Comparison of ENCODE assay signal across 8 mouse cellular contexts in genomic region chr6:115360776-115361605, GRCm38 (mm10). TPM values are rescaled to one million over a fixed set of nuclear protein-coding genes. Genes with fewer than 3 reads are reported as not detected.
DNase-seq lines count a peak whose midpoint lies in the region; ATAC-seq and TF ChIP-seq lines count a peak whose summit lies in the region.

Gene Pparg (plus strand): TSS chr6:115360951.

- H3K27me3 ChIP-seq in cerebellum, adult 2 months (ENCODE audit: control insufficient read depth, insufficient read depth, low read length) = no peaks in the 10 kb centered on the region; the same call in 1 of the 2 replicates

- WGBS in cerebellum, adult 2 months = under 1% methylated on average over 75 of the region's 76 CpGs

- no peak for TF ChIP-seq POLR2A in cerebellum, adult 2 months (IDR thresholded peaks at IDR 0.05; ENCODE audit: borderline replicate concordance, insufficient read depth, low read length)

- ATAC-seq in activated CD4-positive, CD25-positive, alpha-beta regulatory T cell, adult 4 months = no peak

- no peak within 1 kb of the TSS for H3K27ac ChIP-seq in cerebellum, adult 2 months (ENCODE audit: insufficient read depth, low read length)
- H3K27ac ChIP-seq in left cerebral cortex, adult 2 months = peak within 1 kb of the TSS; percentile 81

- DNase-seq in R1 (ENCODE audit: low read depth, low spot score) = peak; percentile 31
- peak; percentile 45 to 64 for DNase-seq in cerebellum, adult 2 months
- DNase-seq in frontal cortex, adult 2 months (ENCODE audit: extremely low spot score in 1 of 2, low spot score in 1 of 2) = peak; percentile 3 to 13
- peak; percentile 66 to 81 for DNase-seq in heart, postnatal 36 days
- peak; percentile 17 to 43 for DNase-seq in left cerebral cortex, adult 2 months (ENCODE audit: extremely low spot score in 1 of 2, low spot score in 2 of 2)
- DNase-seq in lung, postnatal 36 days = peak; percentile 35
- DNase-seq in right cerebral cortex, adult 18-20 months = peak; percentile 18

- intact Hi-C loops in heart, postnatal 36 days (cut with DNase I) = loop anchor here (2.0 to 5.0 kb wide), 4 partner anchors 72 to 176 kb away; no protein-coding TSS in a partner anchor
- intact Hi-C loops in left cerebral cortex, adult 2 months (cut with DNase I) = loop anchor here (2.0 to 5.0 kb wide), 3 partner anchors 40 to 176 kb away; no protein-coding TSS in a partner anchor

- peak within 1 kb of the TSS; percentile 59 for H3K4me3 ChIP-seq in cerebellum, adult 2 months (replicated peaks; ENCODE audit: insufficient read depth, low read depth, low read length)
- peak within 1 kb of the TSS; percentile 64 for H3K4me3 ChIP-seq in left cerebral cortex, adult 2 months

- TF ChIP-seq CTCF in cerebellum, adult 2 months (IDR thresholded peaks at IDR 0.05; ENCODE audit: borderline replicate concordance, insufficient read depth, low read depth, low read length) = peak; percentile 54; the same call in 1 of the 2 replicates
- TF ChIP-seq CTCF in left cerebral cortex, adult 2 months (IDR thresholded peaks at IDR 0.05) = peak; percentile 12

- H3K4me1 ChIP-seq in cerebellum, adult 2 months (ENCODE audit: control insufficient read depth, insufficient read depth, low read length) = no peaks in the 10 kb centered on the region

RNA-seq across cellular contexts. Expression of gene Pparg, which starts in this region (rescaled TPM):
- 2.1 and 2.5 TPM in 2 replicates for polyA plus RNA-seq in cerebellum, adult 2 months (2012; rRNA removed)
- polyA plus RNA-seq in frontal cortex, adult 2 months (2012; rRNA removed) = 9.4 and 10.8 TPM in 2 replicates
- 10 to 100 TPM; 11.4 to 12.5 TPM for total RNA-seq in heart, postnatal 36 days (2021)
- total RNA-seq in left cerebral cortex, adult 2 months (2021) = 10 to 100 TPM in 1 of 2 experiments, 1 to 10 TPM in 1; 8.1 to 10.3 TPM
- polyA plus RNA-seq in activated CD4-positive, CD25-positive, alpha-beta regulatory T cell, adult 4 months (2017; shearing (Covaris generic)) = 1 to 10 TPM in 1 of 2 experiments, under 1 TPM in 1; 0.78 to 1.6 TPM

Comparison
In these comparisons a context has a peak if more than half of its experiments do, and no peak if none do; other contexts are left out.
1. DNase-seq: peak in every context shown above with its lines; median percentile 74 in heart, postnatal 36 days; 54 in cerebellum, adult 2 months; 35 in lung, postnatal 36 days; 31 in R1; 30 in left cerebral cortex, adult 2 months; 18 in right cerebral cortex, adult 18-20 months; 8 in frontal cortex, adult 2 months.